Mouse (Mus musculus) mesoderm, embryonic 11.5 days (tissue): ENCODE measurements around the gene B430305J03Rik.

Experiments
- DNase-seq: peaks from one replicate; pipeline ENCODE4 v3.0.0-alpha.2; 2012; ENCODE audit warnings: low read depth, low spot score

Gene B430305J03Rik

GRCm38 (mm10) chr3:61365779-61366373, at the start of gene B430305J03Rik:
B430305J03Rik (minus strand) TSS chr3:61365951.
- no peak for DNase-seq

GRCm38 (mm10) chr3:61409683-61410082, 43.9 kb upstream of the B430305J03Rik start:
- DNase-seq = no peak

- DNase-seq = no peak
Observed at GRCm38 (mm10) chr3:61406921-61407320, 41.2 kb upstream of the B430305J03Rik start.

- DNase-seq = no peak
Observed at GRCm38 (mm10) chr3:61400823-61401387, 35.2 kb upstream of the B430305J03Rik start.

GRCm38 (mm10) chr3:61396728-61397127, 31.0 kb upstream of the B430305J03Rik start:
- no peak for DNase-seq

GRCm38 (mm10) chr3:61395382-61395781, 29.6 kb upstream of the B430305J03Rik start:
- DNase-seq = no peak

- DNase-seq = no peak
Observed at GRCm38 (mm10) chr3:61393520-61393919, 27.8 kb upstream of the B430305J03Rik start.

- no peak for DNase-seq
Observed at GRCm38 (mm10) chr3:61392881-61393280, 27.1 kb upstream of the B430305J03Rik start.

GRCm38 (mm10) chr3:61391564-61391963, 25.8 kb upstream of the B430305J03Rik start:
- DNase-seq = no peak

GRCm38 (mm10) chr3:61386368-61386767, 20.6 kb upstream of the B430305J03Rik start:
- DNase-seq = no peak

GRCm38 (mm10) chr3:61376001-61376400, 10.2 kb upstream of the B430305J03Rik start:
- DNase-seq = no peak

GRCm38 (mm10) chr3:61368446-61368845, 2.7 kb upstream of the B430305J03Rik start:
- DNase-seq = no peak

- DNase-seq = peak; percentile 37
Observed at GRCm38 (mm10) chr3:61364978-61365778, 573 bp downstream of the B430305J03Rik start.

- DNase-seq = no peak
Observed at GRCm38 (mm10) chr3:61364661-61364977, 1.1 kb downstream of the B430305J03Rik start.

- DNase-seq = peak; percentile 97
Observed at GRCm38 (mm10) chr3:61363989-61364660, 1.6 kb downstream of the B430305J03Rik start.

GRCm38 (mm10) chr3:61363161-61363988, 2.4 kb downstream of the B430305J03Rik start:
- peak; percentile 98 for DNase-seq

- no peak for DNase-seq
Observed at GRCm38 (mm10) chr3:61362821-61363160, 3.0 kb downstream of the B430305J03Rik start.

GRCm38 (mm10) chr3:61361338-61361737, 4.4 kb downstream of the B430305J03Rik start, which contains the start of gene Rap2b:
Rap2b (plus strand) TSS chr3:61361638.
- no peak for DNase-seq

- peak; percentile 37 for DNase-seq
Observed at GRCm38 (mm10) chr3:61358756-61359293, 6.9 kb downstream of the B430305J03Rik start.

- peak; percentile 28 for DNase-seq
Observed at GRCm38 (mm10) chr3:61358107-61358506, 7.6 kb downstream of the B430305J03Rik start.

- DNase-seq = no peak
Observed at GRCm38 (mm10) chr3:61355464-61355863, 10.3 kb downstream of the B430305J03Rik start.
